Mouse (Mus musculus) ZHBTc4 (cell line): ENCODE measurements around the gene Kera.

Experiments
- DNase-seq: peaks from one replicate; pipeline ENCODE4 v3.0.0-alpha.2; 2011; ENCODE audit warnings: low read depth, low spot score

The Kera gene

GRCm38 (mm10) chr10:97606579-97606978 is at the start of gene Kera:
TSS of gene Kera (plus strand) at chr10:97606879.
- no peak for DNase-seq

GRCm38 (mm10) chr10:97564957-97565856 is 41.5 kb upstream of the Kera start, which contains the start of gene Lum:
TSS of gene Lum (plus strand) at chr10:97565128.
- no peak for DNase-seq

- DNase-seq = peak; percentile 9
Measured at GRCm38 (mm10) chr10:97567489-97568135, 39.1 kb upstream of the Kera start.

DNA sequence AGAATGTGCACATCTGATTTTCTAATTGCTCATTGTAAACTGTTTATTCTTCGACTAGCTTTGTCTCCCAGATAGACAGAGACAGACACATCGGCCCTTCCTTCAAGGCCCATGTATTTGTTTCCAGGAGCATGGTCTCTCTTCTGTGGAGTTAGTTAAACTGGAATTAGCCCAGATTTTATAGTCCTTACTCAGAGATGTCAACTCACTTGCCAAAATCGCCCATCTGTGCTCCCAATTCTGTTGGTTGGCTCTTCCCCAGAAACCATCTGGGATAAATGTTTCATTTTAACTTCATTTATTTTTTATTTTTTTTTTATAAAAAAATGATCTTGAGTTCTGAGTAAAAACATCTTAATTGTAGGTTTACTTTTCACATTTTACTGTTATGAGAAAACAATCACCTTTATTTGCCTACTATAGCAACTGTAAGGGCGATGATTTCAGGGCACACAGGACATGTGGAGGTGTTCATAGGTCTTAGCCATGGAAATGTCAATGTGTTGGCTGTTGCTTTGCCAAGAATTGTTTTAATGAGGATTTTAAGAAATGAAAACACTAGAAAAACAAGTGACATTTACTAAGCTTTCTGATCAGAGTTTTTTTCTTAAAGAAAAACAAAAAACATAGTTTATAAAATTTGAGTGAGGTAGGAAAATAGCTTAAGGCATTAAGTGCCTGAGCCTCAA is 24.0 kb upstream of the Kera start:
- no peak for DNase-seq

DNA sequence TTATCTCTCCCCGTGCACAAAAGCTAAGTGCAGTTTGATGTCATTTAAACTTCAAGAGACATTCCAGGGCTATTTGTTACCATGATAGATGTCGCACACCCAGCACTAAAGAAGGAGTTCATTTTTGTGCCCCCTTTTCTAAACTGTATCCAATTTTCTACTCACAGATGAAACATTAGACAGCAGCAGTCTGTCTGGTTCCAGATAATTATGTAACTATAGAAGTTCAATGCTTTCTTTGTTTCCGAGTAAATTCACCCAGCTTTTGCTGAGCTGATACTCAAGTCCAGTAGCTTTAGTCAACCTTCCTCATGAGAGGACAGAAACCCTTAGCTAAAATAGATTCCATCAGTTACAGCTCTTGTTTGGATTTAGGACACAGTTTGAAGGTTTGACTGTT is 22.5 kb upstream of the Kera start:
- no peak for DNase-seq

DNA sequence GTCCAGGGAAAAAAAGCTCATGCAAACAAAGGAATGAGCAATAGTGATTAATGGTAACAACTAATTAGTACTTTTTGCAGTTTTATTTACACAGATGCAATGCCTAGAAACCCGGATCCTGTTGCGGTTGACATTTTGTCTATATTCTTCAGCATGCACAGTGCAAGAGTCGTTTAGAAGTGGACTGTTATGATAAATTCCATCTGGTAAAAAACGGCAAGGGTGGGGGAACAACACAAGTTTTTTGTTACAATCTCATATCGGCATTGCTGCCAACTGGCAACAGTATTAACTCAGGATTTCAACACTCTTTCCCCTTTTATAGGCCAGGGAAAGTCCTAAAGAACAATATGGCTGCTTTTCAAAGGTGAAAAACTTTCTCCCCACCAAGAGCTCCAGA is 19.5 kb upstream of the Kera start:
- DNase-seq = no peak

DNA sequence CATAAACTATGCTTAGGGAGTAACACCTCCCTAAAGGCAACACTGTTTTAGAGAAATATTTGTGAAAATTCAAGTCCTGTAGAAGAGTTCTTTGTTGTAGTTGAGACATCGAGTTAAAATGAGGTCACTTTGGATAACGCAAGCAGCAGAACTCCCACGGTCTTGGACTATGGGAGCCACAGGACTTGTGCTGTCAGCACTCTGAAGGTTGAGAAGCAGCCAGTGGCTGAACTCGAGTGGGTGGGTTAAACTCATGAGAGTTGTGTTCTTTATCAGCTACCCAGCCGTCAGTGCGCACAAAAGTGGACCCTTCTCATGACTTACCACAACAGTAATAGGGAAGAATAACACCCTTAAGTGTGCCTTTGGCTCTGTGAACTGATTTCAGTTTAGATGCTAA is 17.1 kb upstream of the Kera start:
- DNase-seq = no peak

GRCm38 (mm10) chr10:97591036-97591435 is 15.6 kb upstream of the Kera start:
- DNase-seq = no peak

DNA sequence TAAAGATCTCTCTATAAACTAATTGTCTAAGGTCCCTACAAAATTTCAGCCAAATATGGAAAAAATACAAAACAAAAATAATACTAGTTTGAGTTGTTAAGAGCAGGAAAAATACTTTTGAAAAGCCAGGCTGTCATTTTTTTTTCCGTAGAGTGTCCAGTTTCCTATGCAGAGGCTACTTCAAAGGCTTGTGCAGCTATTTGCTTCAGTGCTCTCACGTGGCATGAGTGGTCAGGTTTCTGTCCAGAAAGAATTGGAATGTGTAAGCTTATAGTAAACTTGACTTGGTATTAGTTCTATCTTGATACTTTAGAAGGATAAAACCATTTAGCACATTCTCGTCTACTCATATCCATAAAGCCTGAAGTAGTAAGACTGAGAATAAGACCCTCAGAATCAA is 15.0 kb upstream of the Kera start:
- no peak for DNase-seq

- no peak for DNase-seq
Measured at GRCm38 (mm10) chr10:97595680-97596079, 11.0 kb upstream of the Kera start.

DNA sequence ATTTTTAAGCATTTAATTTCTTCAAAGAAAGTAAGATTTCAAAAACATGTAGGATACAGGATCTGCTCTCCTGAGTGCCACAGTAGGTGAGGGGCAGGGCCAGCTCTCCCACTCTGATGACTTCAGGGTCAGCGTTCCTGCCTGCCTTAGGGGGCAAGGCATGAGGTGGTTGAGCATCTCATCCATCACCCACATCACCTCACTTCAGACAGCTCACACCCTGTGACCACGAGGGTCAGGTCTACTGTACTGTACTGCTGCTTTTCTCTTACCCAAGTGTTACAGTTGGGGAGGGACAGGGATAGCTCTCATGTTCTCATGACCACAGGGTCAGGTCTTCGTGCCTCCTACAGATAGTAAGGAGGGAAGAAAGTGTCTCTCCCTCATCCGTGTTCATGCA is 4.9 kb upstream of the Kera start:
- no peak for DNase-seq

GRCm38 (mm10) chr10:97603256-97603655 is 3.4 kb upstream of the Kera start:
- DNase-seq = no peak

DNA sequence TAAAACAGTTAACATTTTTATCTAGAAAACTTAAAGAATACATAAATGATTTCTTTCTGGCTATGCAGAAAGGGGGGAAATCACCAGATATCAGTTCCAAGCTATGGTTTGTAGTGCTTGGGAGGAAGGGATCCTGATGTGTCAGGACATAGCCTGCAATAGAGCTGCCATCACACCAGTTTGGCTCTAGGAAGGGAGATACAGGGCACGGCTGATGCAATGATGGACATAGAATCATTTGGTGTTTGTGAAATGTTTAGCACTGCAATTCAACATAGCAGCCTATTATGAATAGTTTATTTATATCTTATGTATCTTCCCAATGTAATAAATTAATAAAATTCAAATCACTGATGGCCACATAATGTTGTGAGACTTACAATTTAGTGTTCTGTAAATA is 15.6 kb downstream of the Kera start:
- no peak for DNase-seq

- DNase-seq = no peak
Measured at GRCm38 (mm10) chr10:97624381-97624780, 17.7 kb downstream of the Kera start.

- no peak for DNase-seq
Measured at GRCm38 (mm10) chr10:97625116-97625515, 18.4 kb downstream of the Kera start.

DNA sequence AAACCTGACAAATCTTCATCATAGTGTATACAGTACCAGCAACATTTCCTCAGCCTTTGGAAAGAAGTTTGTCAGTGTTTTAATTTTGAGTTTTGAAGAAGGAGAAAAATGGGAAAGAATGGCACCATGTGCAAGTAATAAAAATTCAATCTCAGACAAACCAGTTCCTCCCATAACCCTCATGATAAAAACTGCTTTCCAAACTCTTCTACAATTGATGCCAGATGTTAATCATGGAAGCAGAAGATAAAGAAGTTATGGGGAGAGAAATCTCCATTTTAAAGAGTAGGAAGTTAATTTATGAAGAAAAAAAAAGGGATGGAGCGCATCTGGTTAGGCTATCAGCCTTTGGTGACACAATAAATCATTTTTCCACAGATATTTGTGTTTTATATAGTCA is 19.9 kb downstream of the Kera start:
- no peak for DNase-seq

DNA sequence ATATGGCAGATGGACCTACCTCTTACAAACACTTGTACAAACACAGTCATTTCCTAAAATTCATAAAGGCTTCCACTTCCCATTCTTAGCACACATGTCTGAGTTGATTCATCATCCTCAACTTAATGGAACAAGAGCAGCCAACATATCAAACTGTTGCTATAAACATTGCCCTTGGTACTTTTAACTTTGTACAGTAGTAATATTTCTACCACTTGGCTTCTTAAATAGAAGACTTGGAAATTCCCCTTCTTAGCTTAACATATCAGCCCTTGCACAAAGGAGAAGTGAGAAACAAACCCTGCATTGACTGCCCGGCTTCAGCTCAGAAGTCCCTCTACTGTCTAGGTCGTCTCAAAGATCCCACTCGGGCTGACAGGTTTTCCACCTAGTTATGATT is 24.4 kb downstream of the Kera start:
- DNase-seq = no peak

DNA sequence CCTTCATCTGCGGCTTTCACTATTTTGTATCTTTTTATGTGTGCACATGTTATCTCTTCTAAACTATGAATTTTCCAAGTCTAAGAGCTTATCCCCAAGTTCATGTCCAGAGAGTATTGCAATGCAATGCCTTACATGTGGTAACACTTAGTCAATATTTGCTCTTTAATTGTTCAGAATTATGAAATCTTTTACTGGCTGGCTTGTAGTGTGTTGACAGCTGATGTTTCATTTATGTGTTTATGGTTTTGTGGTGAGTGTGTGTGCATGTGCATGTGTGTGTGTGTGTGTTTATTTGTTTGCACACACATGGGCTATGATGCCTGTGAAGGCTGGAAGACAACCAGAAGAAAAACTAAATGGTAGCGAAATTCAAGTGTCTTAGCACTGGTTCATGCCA is 35.2 kb downstream of the Kera start:
- DNase-seq = no peak

- no peak for DNase-seq
Measured at GRCm38 (mm10) chr10:97643768-97644167, 37.1 kb downstream of the Kera start, which contains the start of gene Epyc. TSS of gene Epyc (plus strand) at chr10:97644068.

DNA sequence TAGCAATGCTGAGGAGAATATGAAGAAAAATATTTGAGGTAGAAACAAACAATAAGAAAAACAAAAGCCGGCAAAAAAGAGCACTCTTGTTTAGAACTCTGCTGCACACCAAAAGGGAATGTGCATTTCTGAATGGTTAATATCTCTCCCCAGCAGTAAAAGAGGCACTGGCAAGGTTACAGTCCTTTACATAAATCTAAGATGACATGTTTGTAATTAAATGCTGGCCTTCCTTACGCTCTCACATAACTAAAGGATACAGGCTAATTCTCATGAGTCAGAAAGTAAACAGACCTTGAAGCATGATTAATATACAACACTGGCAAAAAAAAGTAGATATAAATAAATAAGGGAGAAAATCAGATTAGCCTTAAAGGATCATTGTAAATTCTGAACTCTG is 43.7 kb downstream of the Kera start:
- no peak for DNase-seq

GRCm38 (mm10) chr10:97659489-97659888 is 52.8 kb downstream of the Kera start:
- DNase-seq = no peak
